Mouse (Mus musculus) fibroblast of lung, adult 2 months (primary cell): ENCODE measurements around the gene Endog.
A peak's percentile ranks its signal among the peaks of the same experiment; 100 is the strongest.
"Not testable (repeated sequence)": the region's sequence is repeated elsewhere in the genome, so short reads cannot be mapped to it uniquely, and the experiment has no call there.

Source experiments
- DNase-seq: peaks from one replicate; pipeline ENCODE4 v3.0.0-alpha.2; 2011; ENCODE audit warnings: low read depth

The Endog gene

GRCm38 (mm10) chr2:30166677-30167076 lies 4.6 kb upstream of the Endog start:
- no peak for DNase-seq

- no peak for DNase-seq
These were observed 697 bp downstream of the Endog start for GRCm38 (mm10) chr2:30171997-30172382.

GRCm38 (mm10) chr2:30173541-30174240 lies 2.4 kb downstream of the Endog start:
- no peak for DNase-seq

GRCm38 (mm10) chr2:30175897-30176296 lies 4.6 kb downstream of the Endog start:
- no peak for DNase-seq

GRCm38 (mm10) chr2:30176561-30176960 lies 5.3 kb downstream of the Endog start:
- DNase-seq, result no peak

- peak; percentile 87 for DNase-seq
These were observed 6.7 kb downstream of the Endog start, which contains the start of gene Spout1 for GRCm38 (mm10) chr2:30177700-30178675. Spout1 (minus strand) TSS chr2:30178459.

- DNase-seq, result not testable (repeated sequence)
These were observed 7.4 kb downstream of the Endog start for GRCm38 (mm10) chr2:30178711-30179110.

- no peak for DNase-seq
These were observed 11.1 kb downstream of the Endog start for GRCm38 (mm10) chr2:30182424-30182823.

GRCm38 (mm10) chr2:30183721-30184120 lies 12.4 kb downstream of the Endog start:
- no peak for DNase-seq

- DNase-seq, result no peak
These were observed 14.0 kb downstream of the Endog start for GRCm38 (mm10) chr2:30185276-30185675.

GRCm38 (mm10) chr2:30185681-30186080 lies 14.4 kb downstream of the Endog start:
- DNase-seq, result no peak

- no peak for DNase-seq
These were observed 20.7 kb downstream of the Endog start for GRCm38 (mm10) chr2:30191790-30192580.

- DNase-seq, result no peak
These were observed 23.4 kb downstream of the Endog start for GRCm38 (mm10) chr2:30194656-30195055.

- DNase-seq, result no peak
These were observed 26.7 kb downstream of the Endog start for GRCm38 (mm10) chr2:30198021-30198420.

- no peak for DNase-seq
These were observed 28.7 kb downstream of the Endog start for GRCm38 (mm10) chr2:30199984-30200383.

GRCm38 (mm10) chr2:30200388-30200925 lies 29.2 kb downstream of the Endog start:
- no peak for DNase-seq

GRCm38 (mm10) chr2:30203439-30203838 lies 32.1 kb downstream of the Endog start:
- DNase-seq, result no peak

GRCm38 (mm10) chr2:30205255-30205628 lies 33.9 kb downstream of the Endog start:
- DNase-seq, result no peak

GRCm38 (mm10) chr2:30205629-30206357 lies 34.5 kb downstream of the Endog start, which contains the start of gene Kyat1:
Kyat1 (minus strand) TSS chr2:30205847.
- DNase-seq, result peak; percentile 71

- DNase-seq, result no peak
These were observed 36.1 kb downstream of the Endog start for GRCm38 (mm10) chr2:30207401-30207800.

- DNase-seq, result no peak
These were observed 36.6 kb downstream of the Endog start for GRCm38 (mm10) chr2:30207886-30208285.
